Mouse (Mus musculus) lung, embryonic 16.5 days (tissue): ENCODE data around the gene Grik2. TPM values are rescaled to one million over a fixed set of nuclear protein-coding genes. Genes with fewer than 3 reads are reported as not detected.

ENCODE experiments used
- ATAC-seq: fragments of 200-750 bp; cut with Nextera tagmentation; 2 replicates; pipeline ENCODE4 v1.8.0; 2017; ENCODE audit warnings: low read depth, mild to moderate bottlenecking, moderate library complexity
- H3K27ac ChIP-seq: fragments of 300-500 bp; sonication (generic); 2 replicates; pipeline ENCODE4 v1.5.1; 2014; ENCODE audit warnings: mild to moderate bottlenecking, control low read depth, low read length
- H3K27me3 ChIP-seq: fragments of 300-500 bp; sonication (generic); 2 replicates; pipeline ENCODE4 v1.6.1; 2014; ENCODE audit warnings: low read depth, low read length, mixed read lengths; ENCODE audit not compliant: control insufficient read depth, insufficient read depth
- H3K36me3 ChIP-seq: fragments of 300-500 bp; sonication (generic); 2 replicates; pipeline ENCODE4 v1.6.1; 2014; ENCODE audit warnings: low read length; ENCODE audit not compliant: control insufficient read depth, insufficient read depth
- H3K4me1 ChIP-seq: fragments of 300-500 bp; sonication (generic); replicated peaks from 2 replicates; pipeline ENCODE4 v1.6.1; 2014; ENCODE audit warnings: low read length, mixed read lengths; ENCODE audit not compliant: control insufficient read depth, insufficient read depth
- H3K4me2 ChIP-seq: fragments of 300-500 bp; sonication (generic); 2 replicates; pipeline ENCODE4 v1.6.1; 2014; ENCODE audit warnings: low read depth, low read length, control low read depth
- H3K4me3 ChIP-seq: fragments of 300-500 bp; sonication (generic); 2 replicates; pipeline ENCODE4 v1.5.1; 2014; ENCODE audit warnings: mild to moderate bottlenecking, low read length, control low read depth
- H3K9ac ChIP-seq: fragments of 300-500 bp; sonication (generic); 2 replicates; pipeline ENCODE4 v1.6.1; 2014; ENCODE audit warnings: low read length, control low read depth
- H3K9me3 ChIP-seq: fragments of 300-500 bp; sonication (generic); 2 replicates; pipeline ENCODE4 v1.6.1; 2016; ENCODE audit warnings: low read length; ENCODE audit not compliant: control insufficient read depth
- WGBS: fragments of 180-500 bp; shearing (Covaris S2); extraction: QIAGEN DNeasy Blood & Tissue Kit; methylation state at CpG from one replicate; pipeline ENCODE4 v1.1.7; 2014; 5-methylcytosine and 5-hydroxymethylcytosine counted together
- polyA plus RNA-seq: library from polyadenylated mRNA; unstranded; fragments of >200 nt; fragmentation: Nextera tagmentation; extraction: Ambion mirVana; gene quantifications from 2 replicates; pipeline ENCODE4 v1.2.1, GENCODE M21; 2015

Grik2 gene
- polyA plus RNA-seq, 1 experiment from 2014 or later = 0.74 TPM

DNA sequence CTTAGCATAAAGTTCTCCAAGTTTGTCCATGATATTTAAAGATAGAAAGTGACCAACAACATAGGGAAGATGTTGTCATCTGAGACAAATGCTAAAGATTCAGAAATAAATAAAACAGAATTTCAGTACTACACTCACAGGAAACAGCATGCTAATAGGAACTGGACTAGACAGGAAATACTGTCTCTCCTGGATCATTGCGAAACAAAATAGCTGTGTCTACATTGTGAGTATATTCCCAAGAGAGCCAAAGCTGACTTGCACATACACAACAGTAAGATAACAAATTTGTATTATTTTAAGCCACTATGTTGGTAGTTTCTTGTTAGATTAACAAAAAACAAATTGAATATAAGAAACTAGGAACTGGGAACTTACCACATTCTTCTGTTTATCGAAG is 64.9 kb downstream of the Grik2 start:
- no peaks in the 10 kb centered on the region for H3K36me3 ChIP-seq

GRCm38 (mm10) chr10:49716856-49717255 is 71.7 kb downstream of the Grik2 start:
- Histone ChIP-seq H3K9ac (no peak overlapping the region), H3K4me1 (no peaks in the 10 kb centered on the region), H3K36me3 (no peaks in the 10 kb centered on the region), H3K9me3 (no peaks in the 10 kb centered on the region), H3K4me2 (no peak overlapping the region), H3K4me3 (no peak overlapping the region), H3K27me3 (no peaks in the 10 kb centered on the region), H3K27ac (no peak overlapping the region)
- 42% methylated on average over 5 of the region's 5 CpGs for WGBS
- no peak for ATAC-seq

More for the DNA sequence above, 64.9 kb downstream of the Grik2 start:
- no peak overlapping the region for H3K9ac ChIP-seq
- WGBS = 75% methylated on average over 2 of the region's 2 CpGs
- H3K4me3 ChIP-seq = no peak overlapping the region
- H3K27ac ChIP-seq = no peak overlapping the region
- H3K4me2 ChIP-seq = no peak overlapping the region
- no peaks in the 10 kb centered on the region for H3K4me1 ChIP-seq
- no peaks in the 10 kb centered on the region for H3K9me3 ChIP-seq
- ATAC-seq = no peak
- H3K27me3 ChIP-seq = no peaks in the 10 kb centered on the region

DNA sequence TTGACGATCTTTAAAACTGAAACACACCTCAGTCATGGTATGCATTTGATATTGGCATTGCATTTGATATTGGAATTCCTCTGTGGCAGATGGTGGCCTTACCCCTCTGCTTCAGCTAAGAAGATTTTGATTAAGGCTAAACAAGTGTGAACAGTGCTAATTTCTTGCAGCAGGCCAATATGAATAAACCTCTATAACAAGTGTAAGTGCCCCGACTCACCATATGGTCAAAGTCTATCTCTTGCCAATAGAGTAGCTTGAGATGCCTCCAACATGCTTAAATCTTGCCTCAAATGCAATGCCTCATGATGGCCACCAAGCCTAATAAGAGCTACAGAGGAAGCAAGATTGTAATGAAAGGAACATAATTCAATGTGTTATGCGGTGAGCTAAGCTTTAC is 78.8 kb downstream of the Grik2 start:
- H3K4me2 ChIP-seq = no peak overlapping the region
- no peak for ATAC-seq
- 87% methylated on average over 3 of the region's 3 CpGs for WGBS
- no peak overlapping the region for H3K4me3 ChIP-seq
- no peaks in the 10 kb centered on the region for H3K27me3 ChIP-seq
- H3K9ac ChIP-seq = no peak overlapping the region
- no peaks in the 10 kb centered on the region for H3K9me3 ChIP-seq
- H3K36me3 ChIP-seq = no peaks in the 10 kb centered on the region
- no peak overlapping the region for H3K27ac ChIP-seq
- H3K4me1 ChIP-seq = no peaks in the 10 kb centered on the region

- Histone ChIP-seq H3K9ac (no peak overlapping the region), H3K4me1 (no peaks in the 10 kb centered on the region), H3K4me2 (no peak overlapping the region), H3K9me3 (no peaks in the 10 kb centered on the region), H3K27ac (no peak overlapping the region), H3K27me3 (no peaks in the 10 kb centered on the region), H3K36me3 (no peaks in the 10 kb centered on the region), H3K4me3 (no peak overlapping the region)
- ATAC-seq = no peak
- WGBS = 83% methylated on average over 8 of the region's 8 CpGs
Observed at GRCm38 (mm10) chr10:49704446-49704845, 84.1 kb downstream of the Grik2 start.

DNA sequence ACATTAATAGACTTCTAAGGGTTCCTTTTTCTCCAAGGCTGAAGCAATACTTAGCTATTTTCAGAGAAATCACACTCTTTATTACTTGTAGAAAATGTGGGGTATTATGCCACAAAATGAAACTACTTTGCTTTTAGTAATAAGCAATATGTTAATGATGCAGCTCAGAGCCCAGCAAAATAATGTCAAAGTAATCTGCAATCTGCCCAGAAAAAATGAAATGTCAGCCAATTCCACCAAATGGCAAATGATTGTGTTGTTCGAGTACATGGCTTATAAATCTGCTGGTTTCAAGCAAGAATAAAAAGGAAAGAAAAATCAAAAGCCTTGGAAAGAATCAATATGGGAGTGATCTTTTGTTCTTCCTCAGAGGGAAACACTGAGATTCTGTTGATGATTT is 136.2 kb downstream of the Grik2 start:
- H3K27me3 ChIP-seq = no peaks in the 10 kb centered on the region
- ATAC-seq = no peak
- no peak overlapping the region for H3K4me2 ChIP-seq
- H3K9me3 ChIP-seq = no peaks in the 10 kb centered on the region
- no peak overlapping the region for H3K27ac ChIP-seq
- WGBS = 62% methylated on average over 1 of the region's 1 CpGs
- no peaks in the 10 kb centered on the region for H3K36me3 ChIP-seq
- H3K4me1 ChIP-seq = no peaks in the 10 kb centered on the region
- no peak overlapping the region for H3K4me3 ChIP-seq
- H3K9ac ChIP-seq = no peak overlapping the region

DNA sequence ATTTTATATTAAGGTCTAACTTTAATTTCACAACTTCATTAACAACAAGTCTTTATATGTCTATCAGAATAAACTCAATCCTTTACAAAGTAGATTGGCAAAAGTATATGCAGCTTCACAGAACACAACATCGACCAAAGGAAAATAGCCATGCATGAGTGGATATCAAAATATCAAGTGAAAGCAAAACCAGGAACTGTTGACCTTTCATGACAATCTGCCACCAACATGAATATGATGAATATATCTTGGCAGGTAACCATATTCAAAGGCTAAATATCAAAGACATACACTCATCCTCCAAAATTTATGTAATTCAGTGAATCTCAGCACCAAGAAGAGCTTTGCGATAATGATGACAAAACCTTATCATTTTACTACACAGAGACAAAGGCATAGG is 141.4 kb downstream of the Grik2 start:
- Histone ChIP-seq H3K27ac (no peak overlapping the region), H3K4me3 (no peak overlapping the region), H3K9me3 (no peaks in the 10 kb centered on the region), H3K36me3 (no peaks in the 10 kb centered on the region), H3K9ac (no peak overlapping the region), H3K4me2 (no peak overlapping the region), H3K4me1 (no peaks in the 10 kb centered on the region), H3K27me3 (no peaks in the 10 kb centered on the region)
- no peak for ATAC-seq
- WGBS = 81% methylated on average over 2 of the region's 2 CpGs

GRCm38 (mm10) chr10:49639901-49640300 is 148.7 kb downstream of the Grik2 start:
- Histone ChIP-seq H3K9ac (no peak overlapping the region), H3K27ac (no peak overlapping the region), H3K27me3 (no peaks in the 10 kb centered on the region), H3K4me2 (no peak overlapping the region), H3K36me3 (no peaks in the 10 kb centered on the region), H3K9me3 (no peaks in the 10 kb centered on the region), H3K4me3 (no peak overlapping the region), H3K4me1 (no peaks in the 10 kb centered on the region)
- no peak for ATAC-seq
- WGBS = 80% methylated on average over 2 of the region's 2 CpGs

DNA sequence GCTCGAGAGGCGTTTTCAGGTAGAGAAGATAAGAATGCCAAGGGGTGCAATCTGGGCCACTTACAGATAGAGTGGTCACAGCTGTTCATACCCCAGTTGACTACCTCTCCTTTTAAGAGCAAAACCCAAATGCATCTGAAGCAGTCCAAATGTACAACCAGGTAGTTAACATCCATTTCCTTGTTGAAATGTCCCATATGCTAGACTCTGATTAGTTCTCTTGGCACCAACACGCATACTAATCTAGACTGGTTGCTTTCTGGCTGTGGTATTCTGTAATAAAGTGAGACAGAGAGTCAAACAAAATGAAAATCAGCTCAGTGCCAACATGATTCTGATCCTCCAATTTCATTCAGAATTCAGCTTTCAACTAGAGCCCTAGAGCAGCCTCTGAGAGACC is 164.6 kb downstream of the Grik2 start:
- no peaks in the 10 kb centered on the region for H3K4me1 ChIP-seq
- no peaks in the 10 kb centered on the region for H3K36me3 ChIP-seq
- H3K27me3 ChIP-seq = no peaks in the 10 kb centered on the region
- no peaks in the 10 kb centered on the region for H3K9me3 ChIP-seq
- no peak overlapping the region for H3K9ac ChIP-seq
- no peak for ATAC-seq
- no peak overlapping the region for H3K4me3 ChIP-seq
- 53% methylated on average over 3 of the region's 3 CpGs for WGBS
- no peak overlapping the region for H3K27ac ChIP-seq
- no peak overlapping the region for H3K4me2 ChIP-seq

- no peaks in the 10 kb centered on the region for H3K27me3 ChIP-seq
- H3K36me3 ChIP-seq = no peaks in the 10 kb centered on the region
- ATAC-seq = no peak
- H3K9me3 ChIP-seq = no peaks in the 10 kb centered on the region
- H3K27ac ChIP-seq = no peak overlapping the region
- H3K9ac ChIP-seq = no peak overlapping the region
- WGBS = 65% methylated on average over 2 of the region's 2 CpGs
- no peak overlapping the region for H3K4me2 ChIP-seq
- H3K4me3 ChIP-seq = no peak overlapping the region
- no peaks in the 10 kb centered on the region for H3K4me1 ChIP-seq
Observed at GRCm38 (mm10) chr10:49597652-49598051, 190.9 kb downstream of the Grik2 start.

DNA sequence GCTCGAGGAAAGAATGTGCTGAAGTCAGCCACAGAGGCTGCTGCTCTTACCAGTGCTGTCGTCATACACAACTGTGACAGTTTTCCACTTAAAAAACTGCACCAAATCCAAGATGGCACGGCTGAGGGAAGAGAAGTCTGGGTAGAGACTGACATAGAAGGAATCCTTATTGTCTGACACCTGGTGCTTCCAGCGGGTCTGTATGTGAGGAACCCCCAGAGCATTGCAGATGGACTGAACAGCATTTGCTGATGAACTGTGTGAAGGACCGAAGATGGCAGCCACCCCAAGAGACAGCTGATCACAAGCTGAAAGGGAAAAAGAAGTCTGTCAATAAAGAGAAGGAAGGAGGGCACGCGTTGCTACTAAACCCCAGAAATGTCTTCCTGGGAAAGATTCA is 215.1 kb downstream of the Grik2 start:
- no peak for ATAC-seq
- no peak overlapping the region for H3K9ac ChIP-seq
- 76% methylated on average over 7 of the region's 7 CpGs for WGBS
- H3K9me3 ChIP-seq = no peaks in the 10 kb centered on the region
- H3K4me3 ChIP-seq = no peak overlapping the region
- H3K36me3 ChIP-seq = no peaks in the 10 kb centered on the region
- no peaks in the 10 kb centered on the region for H3K4me1 ChIP-seq
- H3K4me2 ChIP-seq = no peak overlapping the region
- no peak overlapping the region for H3K27ac ChIP-seq
- no peaks in the 10 kb centered on the region for H3K27me3 ChIP-seq
